Mouse (Mus musculus) cerebral cortex, adult 2 months (tissue): ENCODE results near the gene Rusc2.

Source experiments
- whole genome bisulfite sequencing: fragments of 180-500 bp; shearing (Covaris S2); methylation state at CpG from one replicate; pipeline ENCODE4 v1.1.7; 2018; 5-methylcytosine and 5-hydroxymethylcytosine counted together

Rusc2 gene

GRCm38 (mm10) chr4:43443511-43443910 lies 61.7 kb downstream of the Rusc2 start:
- WGBS, result 2% methylated on average over 28 of the region's 28 CpGs

GRCm38 (mm10) chr4:43447251-43447650 lies 65.5 kb downstream of the Rusc2 start:
- 56% methylated on average over 13 of the region's 13 CpGs for WGBS

GRCm38 (mm10) chr4:43448554-43448953 lies 66.8 kb downstream of the Rusc2 start:
- 77% methylated on average over 3 of the region's 3 CpGs for WGBS

GRCm38 (mm10) chr4:43452315-43452714 lies 70.5 kb downstream of the Rusc2 start:
- WGBS, result 51% methylated on average over 11 of the region's 11 CpGs

- 6% methylated on average over 18 of the region's 18 CpGs for WGBS
Measured at GRCm38 (mm10) chr4:43453413-43453812, 71.6 kb downstream of the Rusc2 start.

- WGBS, result 42% methylated on average over 20 of the region's 20 CpGs
Measured at GRCm38 (mm10) chr4:43454041-43454836, 72.5 kb downstream of the Rusc2 start, which contains the start of gene Cd72. TSS of gene Cd72 (minus strand) at chr4:43454628.

GRCm38 (mm10) chr4:43456470-43456869 lies 74.7 kb downstream of the Rusc2 start:
- 69% methylated on average over 4 of the region's 4 CpGs for WGBS

GRCm38 (mm10) chr4:43457124-43457523 lies 75.3 kb downstream of the Rusc2 start:
- WGBS, result 39% methylated on average over 8 of the region's 8 CpGs

GRCm38 (mm10) chr4:43463102-43463501 lies 81.3 kb downstream of the Rusc2 start:
- WGBS, result 89% methylated on average over 5 of the region's 5 CpGs

- WGBS, result 87% methylated on average over 6 of the region's 6 CpGs
Measured at GRCm38 (mm10) chr4:43465935-43466334, 84.2 kb downstream of the Rusc2 start.

GRCm38 (mm10) chr4:43466872-43467271 lies 85.1 kb downstream of the Rusc2 start:
- WGBS, result 94% methylated on average over 7 of the region's 7 CpGs

GRCm38 (mm10) chr4:43470301-43470700 lies 88.5 kb downstream of the Rusc2 start:
- 93% methylated on average over 10 of the region's 10 CpGs for WGBS

GRCm38 (mm10) chr4:43473636-43474035 lies 91.9 kb downstream of the Rusc2 start:
- 28% methylated on average over 1 of the region's 1 CpGs for WGBS

GRCm38 (mm10) chr4:43476604-43477003 lies 94.8 kb downstream of the Rusc2 start:
- WGBS, result 91% methylated on average over 6 of the region's 6 CpGs
